Mouse (Mus musculus) ES-Bruce4 (cell line): Measurements from ENCODE around the gene Hoxb9. TPM values are rescaled to one million over a fixed set of nuclear protein-coding genes. Genes with fewer than 3 reads are reported as not detected.

ENCODE experiments used
- H3K27ac ChIP-seq: 2 replicates; pipeline ENCODE4 v1.5.1; 2012; ENCODE audit warnings: low read length, inconsistent platforms; ENCODE audit not compliant: insufficient read depth
- H3K27me3 ChIP-seq: 2 replicates; pipeline ENCODE4 v1.6.1; 2012; ENCODE audit warnings: mild to moderate bottlenecking, low read length, inconsistent platforms; ENCODE audit not compliant: control insufficient read depth, poor library complexity, insufficient read depth, severe bottlenecking
- H3K36me3 ChIP-seq: 2 replicates; pipeline ENCODE4 v1.6.1; 2012; ENCODE audit warnings: inconsistent platforms, mild to moderate bottlenecking, low read length, moderate library complexity; ENCODE audit not compliant: control insufficient read depth, poor library complexity, insufficient read depth, severe bottlenecking
- H3K4me1 ChIP-seq: one replicate; pipeline ENCODE4 v1.8.1; 2011; ENCODE audit warnings: low read length; ENCODE audit not compliant: control insufficient read depth, insufficient read depth
- H3K4me3 ChIP-seq: 2 replicates; pipeline ENCODE4 v1.5.1; 2011; ENCODE audit warnings: low read depth, mild to moderate bottlenecking, low read length
- H3K9ac ChIP-seq: 2 replicates; pipeline ENCODE4 v1.6.1; 2012; ENCODE audit warnings: low read depth, mild to moderate bottlenecking, inconsistent platforms; ENCODE audit not compliant: poor library complexity, severe bottlenecking
- H3K9me3 ChIP-seq: replicated peaks from 2 replicates; pipeline ENCODE4 v1.6.1; 2012; ENCODE audit warnings: mild to moderate bottlenecking, low read length, inconsistent platforms; ENCODE audit not compliant: control insufficient read depth, poor library complexity, insufficient read depth, severe bottlenecking
- CTCF ChIP-seq: IDR thresholded peaks from one replicate; pipeline ENCODE4 v1.8.1; 2011; ENCODE audit warnings: low read depth, low read length
- EP300 ChIP-seq: IDR thresholded peaks from 2 replicates; pipeline ENCODE4 v1.6.1; 2011; ENCODE audit warnings: low read depth, low read length; ENCODE audit not compliant: insufficient read depth
- POLR2A ChIP-seq: IDR thresholded peaks from one replicate; pipeline ENCODE4 v1.8.1; 2011; ENCODE audit warnings: low read length; ENCODE audit not compliant: insufficient read depth
- polyA plus RNA-seq: library from polyadenylated mRNA; stranded (reverse); fragments of >200 nt; gene quantifications from 2 replicates; pipeline ENCODE4 v1.2.4, GENCODE M21; 2011; ENCODE audit warnings: low read depth; ENCODE audit not compliant: missing spikeins, insufficient read depth, insufficient read length

Hoxb9 gene
- polyA plus RNA-seq, 1 experiment = 1.5 TPM

- no peaks in the 10 kb centered on the region for H3K36me3 ChIP-seq
- H3K27me3 ChIP-seq = peaks cover 79% of the 10 kb centered on the region
- H3K27ac ChIP-seq = no peak overlapping the region
- no peak overlapping the region for H3K9ac ChIP-seq
- TF ChIP-seq CTCF (no peak), EP300 (no peak), POLR2A (no peak)
- no peaks in the 10 kb centered on the region for H3K4me1 ChIP-seq
- no peaks in the 10 kb centered on the region for H3K9me3 ChIP-seq
- H3K4me3 ChIP-seq = no peak overlapping the region
Measured at GRCm38 (mm10) chr11:96302381-96303150, 31.3 kb downstream of the Hoxb9 start.

- TF ChIP-seq EP300 (no peak), CTCF (peak; percentile 82)
- Histone ChIP-seq H3K9me3 (no peaks in the 10 kb centered on the region), H3K4me1 (no peaks in the 10 kb centered on the region), H3K36me3 (no peaks in the 10 kb centered on the region), H3K9ac (no peak within 1 kb of the TSS), H3K27me3 (peaks cover 78% of the 10 kb centered on the region), H3K4me3 (peak within 1 kb of the TSS; percentile 17; the same call in 1 of the 2 replicates), H3K27ac (no peak within 1 kb of the TSS)
Measured at GRCm38 (mm10) chr11:96303151-96304099, 32.2 kb downstream of the Hoxb9 start, which contains the start of gene Hoxb5. Gene Hoxb5 (plus strand): TSS chr11:96303336.

- H3K27ac ChIP-seq = no peak overlapping the region
- H3K4me3 ChIP-seq = no peak overlapping the region
- peaks cover 74% of the 10 kb centered on the region for H3K27me3 ChIP-seq
- TF ChIP-seq EP300 = no peak
- TF ChIP-seq CTCF = no peak
- TF ChIP-seq POLR2A = no peak
- no peaks in the 10 kb centered on the region for H3K36me3 ChIP-seq
- H3K4me1 ChIP-seq = no peaks in the 10 kb centered on the region
- H3K9me3 ChIP-seq = no peaks in the 10 kb centered on the region
- H3K9ac ChIP-seq = no peak overlapping the region
Measured at GRCm38 (mm10) chr11:96304381-96305195, 33.3 kb downstream of the Hoxb9 start.

GRCm38 (mm10) chr11:96305505-96306182 lies 34.4 kb downstream of the Hoxb9 start:
- Histone ChIP-seq H3K36me3 (no peaks in the 10 kb centered on the region), H3K4me3 (no peak overlapping the region), H3K9me3 (no peaks in the 10 kb centered on the region), H3K9ac (no peak overlapping the region), H3K27ac (no peak overlapping the region), H3K4me1 (no peaks in the 10 kb centered on the region), H3K27me3 (peaks cover 70% of the 10 kb centered on the region)
- TF ChIP-seq CTCF = no peak
- TF ChIP-seq EP300 = no peak
- no peak for TF ChIP-seq POLR2A

- Histone ChIP-seq H3K4me1 (no peaks in the 10 kb centered on the region), H3K27me3 (peaks cover 66% of the 10 kb centered on the region), H3K36me3 (no peaks in the 10 kb centered on the region), H3K27ac (no peak overlapping the region), H3K9ac (no peak overlapping the region), H3K4me3 (no peak overlapping the region), H3K9me3 (no peaks in the 10 kb centered on the region)
- TF ChIP-seq POLR2A (no peak), EP300 (no peak), CTCF (no peak)
Measured at GRCm38 (mm10) chr11:96306183-96306907, 35.1 kb downstream of the Hoxb9 start.
